Mouse (Mus musculus): Measurements from ENCODE around the gene Rnaseh2a. TPM values are rescaled to one million over a fixed set of nuclear protein-coding genes. Genes with fewer than 3 reads are reported as not detected.

Rnaseh2a gene
- total RNA-seq, 1 experiment = 160 TPM

- Histone ChIP-seq H3K27ac (ENCODE audit: insufficient read depth, low read depth, low read length, poor library complexity, severe bottlenecking) (no peak overlapping the region), H3K36me3 (ENCODE audit: control insufficient read depth, insufficient read depth, low read length, poor library complexity, severe bottlenecking) (peaks cover 37% of the 10 kb centered on the region), H3K9me3 (ENCODE audit: control insufficient read depth, insufficient read depth, low read depth, low read length) (no peaks in the 10 kb centered on the region), H3K9ac (ENCODE audit: insufficient read depth, low read depth, low read length, poor library complexity, severe bottlenecking) (no peak overlapping the region), H3K4me3 (ENCODE audit: insufficient read depth in 1 of 2, low read depth in 1 of 2, low read length in 2 of 2, poor library complexity in 1 of 2, severe bottlenecking in 1 of 2) (no peak overlapping the region), H3K4me1 (ENCODE audit: control insufficient read depth in 2 of 2, insufficient read depth in 2 of 2, low read length in 2 of 2, poor library complexity in 1 of 2) (peaks cover 0 to 17% of the 10 kb centered on the region in 2 experiments; a peak in 3 of 4 replicates)
- no peak for DNase-seq (ENCODE audit: low read depth, low spot score)
- TF ChIP-seq ZNF384 (IDR thresholded peaks at IDR 0.05; ENCODE audit: low read depth, low read length) = no peak
- TF ChIP-seq CHD2 (IDR thresholded peaks at IDR 0.05; ENCODE audit: low read depth, low read length) = no peak
- no peak for TF ChIP-seq ZC3H11A (IDR thresholded peaks at IDR 0.05; ENCODE audit: borderline replicate concordance, low read depth, low read length)
- no peak for TF ChIP-seq MAFK (IDR thresholded peaks at IDR 0.05; ENCODE audit: insufficient read depth, low read depth, low read length)
- no peak for TF ChIP-seq HCFC1 (IDR thresholded peaks at IDR 0.05; ENCODE audit: borderline replicate concordance, insufficient read depth, low read length)
- in situ Hi-C loops (cut with MboI; ENCODE audit: low sequenced_read_pairs in 2 of 2, unreplicated experiment in 2 of 2) = no loop called here
Observed at GRCm38 (mm10) chr8:84996978-84997377, 27.4 kb upstream of the Rnaseh2a start.

- Histone ChIP-seq H3K36me3 (ENCODE audit: control insufficient read depth, insufficient read depth, low read length, poor library complexity, severe bottlenecking) (peaks cover 34% of the 10 kb centered on the region), H3K4me3 (ENCODE audit: insufficient read depth in 1 of 2, low read depth in 1 of 2, low read length in 2 of 2, poor library complexity in 1 of 2, severe bottlenecking in 1 of 2) (peak overlapping the region in 1 of 2 experiments; percentile 32; a peak in 2 of 4 replicates), H3K4me1 (ENCODE audit: control insufficient read depth in 2 of 2, insufficient read depth in 2 of 2, low read length in 2 of 2, poor library complexity in 1 of 2) (peaks cover 0 to 15% of the 10 kb centered on the region in 2 experiments; a peak in 3 of 4 replicates), H3K9ac (ENCODE audit: insufficient read depth, low read depth, low read length, poor library complexity, severe bottlenecking) (peak overlapping the region; percentile 71; the same call in 1 of the 2 replicates), H3K9me3 (ENCODE audit: control insufficient read depth, insufficient read depth, low read depth, low read length) (no peaks in the 10 kb centered on the region), H3K27ac (ENCODE audit: insufficient read depth, low read depth, low read length, poor library complexity, severe bottlenecking) (no peak overlapping the region)
- TF ChIP-seq ZC3H11A (IDR thresholded peaks at IDR 0.05; ENCODE audit: borderline replicate concordance, low read depth, low read length) = no peak
- TF ChIP-seq ZNF384 (IDR thresholded peaks at IDR 0.05; ENCODE audit: low read depth, low read length) = no peak
- TF ChIP-seq HCFC1 (IDR thresholded peaks at IDR 0.05; ENCODE audit: borderline replicate concordance, insufficient read depth, low read length) = no peak
- no peak for TF ChIP-seq CHD2 (IDR thresholded peaks at IDR 0.05; ENCODE audit: low read depth, low read length)
- no peak for TF ChIP-seq MAFK (IDR thresholded peaks at IDR 0.05; ENCODE audit: insufficient read depth, low read depth, low read length)
- in situ Hi-C loops (cut with MboI; ENCODE audit: low sequenced_read_pairs in 2 of 2, unreplicated experiment in 2 of 2) = no loop called here
- DNase-seq (ENCODE audit: low read depth, low spot score) = no peak
Observed at GRCm38 (mm10) chr8:84995680-84996079, 26.1 kb upstream of the Rnaseh2a start.

GRCm38 (mm10) chr8:84994375-84994774 lies 24.8 kb upstream of the Rnaseh2a start:
- DNase-seq (ENCODE audit: low read depth, low spot score) = no peak
- Histone ChIP-seq H3K4me1 (ENCODE audit: control insufficient read depth in 2 of 2, insufficient read depth in 2 of 2, low read length in 2 of 2, poor library complexity in 1 of 2) (peaks cover 0 to 15% of the 10 kb centered on the region in 2 experiments; a peak in 3 of 4 replicates), H3K4me3 (ENCODE audit: insufficient read depth in 1 of 2, low read depth in 1 of 2, low read length in 2 of 2, poor library complexity in 1 of 2, severe bottlenecking in 1 of 2) (no peak overlapping the region), H3K9ac (ENCODE audit: insufficient read depth, low read depth, low read length, poor library complexity, severe bottlenecking) (no peak overlapping the region), H3K36me3 (ENCODE audit: control insufficient read depth, insufficient read depth, low read length, poor library complexity, severe bottlenecking) (peaks cover 32% of the 10 kb centered on the region), H3K27ac (ENCODE audit: insufficient read depth, low read depth, low read length, poor library complexity, severe bottlenecking) (no peak overlapping the region), H3K9me3 (ENCODE audit: control insufficient read depth, insufficient read depth, low read depth, low read length) (no peaks in the 10 kb centered on the region)
- TF ChIP-seq HCFC1 (IDR thresholded peaks at IDR 0.05; ENCODE audit: borderline replicate concordance, insufficient read depth, low read length) = no peak
- TF ChIP-seq ZNF384 (IDR thresholded peaks at IDR 0.05; ENCODE audit: low read depth, low read length) = no peak
- no peak for TF ChIP-seq ZC3H11A (IDR thresholded peaks at IDR 0.05; ENCODE audit: borderline replicate concordance, low read depth, low read length)
- TF ChIP-seq MAFK (IDR thresholded peaks at IDR 0.05; ENCODE audit: insufficient read depth, low read depth, low read length) = no peak
- TF ChIP-seq CHD2 (IDR thresholded peaks at IDR 0.05; ENCODE audit: low read depth, low read length) = no peak
- in situ Hi-C loops (cut with MboI; ENCODE audit: low sequenced_read_pairs in 2 of 2, unreplicated experiment in 2 of 2) = no loop called here

- H3K9me3 ChIP-seq (ENCODE audit: control insufficient read depth, insufficient read depth, low read depth, low read length) = no peaks in the 10 kb centered on the region
- peak overlapping the region; percentile 96 for H3K27ac ChIP-seq (ENCODE audit: insufficient read depth, low read depth, low read length, poor library complexity, severe bottlenecking)
- TF ChIP-seq ZNF384 (IDR thresholded peaks at IDR 0.05; ENCODE audit: low read depth, low read length) = no peak
- TF ChIP-seq ZC3H11A (IDR thresholded peaks at IDR 0.05; ENCODE audit: borderline replicate concordance, low read depth, low read length) = no peak
- TF ChIP-seq CHD2 (IDR thresholded peaks at IDR 0.05; ENCODE audit: low read depth, low read length) = no peak
- no peak for TF ChIP-seq HCFC1 (IDR thresholded peaks at IDR 0.05; ENCODE audit: borderline replicate concordance, insufficient read depth, low read length)
- TF ChIP-seq MAFK (IDR thresholded peaks at IDR 0.05; ENCODE audit: insufficient read depth, low read depth, low read length) = no peak
- no peak for DNase-seq (ENCODE audit: low read depth, low spot score)
- H3K9ac ChIP-seq (ENCODE audit: insufficient read depth, low read depth, low read length, poor library complexity, severe bottlenecking) = peak overlapping the region; percentile 97
- H3K4me3 ChIP-seq (ENCODE audit: insufficient read depth in 1 of 2, low read depth in 1 of 2, low read length in 2 of 2, poor library complexity in 1 of 2, severe bottlenecking in 1 of 2) = peak overlapping the region; percentile 86 to 89
- peaks cover 9 to 13% of the 10 kb centered on the region in 2 experiments for H3K4me1 ChIP-seq (ENCODE audit: control insufficient read depth in 2 of 2, insufficient read depth in 2 of 2, low read length in 2 of 2, poor library complexity in 1 of 2)
- peaks cover 15% of the 10 kb centered on the region for H3K36me3 ChIP-seq (ENCODE audit: control insufficient read depth, insufficient read depth, low read length, poor library complexity, severe bottlenecking)
- in situ Hi-C loops (cut with MboI; ENCODE audit: low sequenced_read_pairs in 2 of 2, unreplicated experiment in 2 of 2) = no loop called here
Observed at GRCm38 (mm10) chr8:84990836-84991235, 21.3 kb upstream of the Rnaseh2a start.

All from ES-E14 (cell line).